Mouse (Mus musculus) brain, embryonic 14.5 days (tissue): ENCODE measurements around the gene Pld4.

Experiments
- CTCF ChIP-seq: fragments of 200-500 bp; IDR thresholded peaks from 2 replicates; pipeline ENCODE4 v1.5.1; 2012; ENCODE audit warnings: inconsistent platforms, mild to moderate bottlenecking, moderate library complexity, borderline replicate concordance; ENCODE audit not compliant: insufficient read depth, insufficient read length; ENCODE audit errors: extremely low read depth
- POLR2A ChIP-seq: fragments of 200-500 bp; IDR thresholded peaks from 2 replicates; pipeline ENCODE4 v1.6.1; 2012; ENCODE audit warnings: mild to moderate bottlenecking, inconsistent platforms, borderline replicate concordance; ENCODE audit not compliant: poor library complexity, insufficient read depth, insufficient read length, severe bottlenecking; ENCODE audit errors: extremely low read depth

DNA sequence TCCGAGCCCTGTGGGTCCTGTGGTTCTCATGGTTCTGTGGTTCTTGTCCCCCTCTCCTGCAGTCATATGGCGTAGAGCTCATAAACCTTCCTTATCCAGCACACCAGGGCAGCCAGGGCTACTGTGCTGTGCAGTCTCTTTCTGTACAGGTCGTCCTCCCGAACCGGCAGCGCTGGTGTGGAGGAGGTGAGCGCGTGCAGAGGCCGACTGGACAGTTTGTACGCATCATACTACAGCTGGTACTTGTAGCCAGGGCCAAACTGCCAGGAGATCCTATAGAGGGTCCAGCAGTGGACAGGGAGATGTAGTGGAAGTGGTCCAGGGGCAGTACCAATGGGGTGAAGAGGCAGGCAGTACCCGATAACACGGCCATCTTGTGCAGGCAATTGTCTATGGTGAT lies 9.5 kb upstream of the Pld4 start:
- TF ChIP-seq POLR2A (no peak), CTCF (no peak)
